Mouse (Mus musculus): ENCODE results near the gene Ly6g6f. TPM values are rescaled to one million over a fixed set of nuclear protein-coding genes. Genes with fewer than 3 reads are reported as not detected.

Ly6g6f gene
- polyA plus RNA-seq (2014; fragmentation: Illumina TruSeq; extraction: RNeasy Lipid Tissue Mini Kit (QIAGEN cat#74804); ENCODE audit: low read depth, low replicate concordance) = not detected

GRCm38 (mm10) chr17:35085208-35085865 is at the start of gene Ly6g6f:
Ly6g6f (minus strand) TSS chr17:35085610.

GRCm38 (mm10) chr17:35134801-35135590 is 49.6 kb upstream of the Ly6g6f start, which contains the start of gene Bag6:
Bag6 (plus strand) TSS chr17:35135178.

GRCm38 (mm10) chr17:35131500-35132173 is 46.2 kb upstream of the Ly6g6f start, which contains the start of gene Apom:
Apom (minus strand) TSS chr17:35132050.

GRCm38 (mm10) chr17:35126206-35126611 is 40.8 kb upstream of the Ly6g6f start, which contains the start of gene D17H6S53E:
D17H6S53E (plus strand) TSS chr17:35126373.

GRCm38 (mm10) chr17:35121871-35122303 is 36.5 kb upstream of the Ly6g6f start, which contains the start of gene Csnk2b:
Csnk2b (minus strand) TSS chr17:35122053.

GRCm38 (mm10) chr17:35121143-35121799 is 35.9 kb upstream of the Ly6g6f start, which contains the start of gene Gpank1:
Gpank1 (plus strand) TSS chr17:35121455.

GRCm38 (mm10) chr17:35115046-35116019 is 29.9 kb upstream of the Ly6g6f start, which contains the start of gene Ly6g5b:
Ly6g5b (minus strand) TSS chr17:35115428.

GRCm38 (mm10) chr17:35108097-35108496 is 22.7 kb upstream of the Ly6g6f start, which contains the start of gene Ly6g5c:
Ly6g5c (plus strand) TSS chr17:35108279.

GRCm38 (mm10) chr17:35088825-35089644 is 3.6 kb upstream of the Ly6g6f start, which contains the start of gene Abhd16a:
Abhd16a (plus strand) TSS chr17:35089263.

GRCm38 (mm10) chr17:35077786-35078233 is 7.6 kb downstream of the Ly6g6f start, which contains the start of gene Ly6g6d:
Ly6g6d (minus strand) TSS chr17:35078065.

GRCm38 (mm10) chr17:35076507-35077176 is 8.8 kb downstream of the Ly6g6f start, which contains the start of gene Ly6g6e:
Ly6g6e (plus strand) TSS chr17:35076902.

GRCm38 (mm10) chr17:35066084-35066483 is 19.3 kb downstream of the Ly6g6f start, which contains the start of gene Mpig6b:
Mpig6b (minus strand) TSS chr17:35066184.

GRCm38 (mm10) chr17:35064951-35065947 is 20.2 kb downstream of the Ly6g6f start, which contains the start of gene Ly6g6c:
Ly6g6c (plus strand) TSS chr17:35065388.

GRCm38 (mm10) chr17:35058911-35059892 is 26.2 kb downstream of the Ly6g6f start, which contains the start of gene Ddah2:
Ddah2 (plus strand) TSS chr17:35059035.

GRCm38 (mm10) chr17:35049561-35050016 is 35.8 kb downstream of the Ly6g6f start, which contains the start of gene Clic1:
Clic1 (plus strand) TSS chr17:35049966.

